Mouse (Mus musculus): Measurements from ENCODE around the gene Ncs1. TPM values are rescaled to one million over a fixed set of nuclear protein-coding genes. Genes with fewer than 3 reads are reported as not detected.
A peak's percentile ranks its signal among the peaks of the same experiment; 100 is the strongest.

Ncs1 gene
- polyA plus RNA-seq (2012; rRNA removed), result 0.75 and 0.95 TPM in 2 replicates

GRCm38 (mm10) chr2:31245491-31246141 lies at the start of gene Ncs1:
Ncs1 (plus strand) TSS chr2:31245823.
- Histone ChIP-seq H3K4me3 (ENCODE audit: low read depth, low read length) (peak within 1 kb of the TSS; percentile 69), H3K36me3 (ENCODE audit: control insufficient read depth, insufficient read depth, low read length) (no peaks in the 10 kb centered on the region), H3K27ac (ENCODE audit: insufficient read depth, low read depth, low read length) (no peak within 1 kb of the TSS), H3K27me3 (ENCODE audit: control insufficient read depth, insufficient read depth, low read length) (peaks cover 30% of the 10 kb centered on the region), H3K4me1 (ENCODE audit: control insufficient read depth, insufficient read depth, insufficient read length, low read length) (peaks cover 5% of the 10 kb centered on the region; the same call in 1 of the 2 replicates)
- under 1% methylated on average over 89 of the region's 89 CpGs for WGBS
- TF ChIP-seq CTCF (IDR thresholded peaks at IDR 0.05; ENCODE audit: extremely low read depth, insufficient read length, insufficient replicate concordance, low read depth, low read length) (no peak), POLR2A (IDR thresholded peaks at IDR 0.05; ENCODE audit: low read depth, low read length) (no peak)

- Histone ChIP-seq H3K4me3 (ENCODE audit: low read depth, low read length) (no peak overlapping the region), H3K27me3 (ENCODE audit: control insufficient read depth, insufficient read depth, low read length) (no peaks in the 10 kb centered on the region), H3K27ac (ENCODE audit: insufficient read depth, low read depth, low read length) (no peak overlapping the region), H3K36me3 (ENCODE audit: control insufficient read depth, insufficient read depth, low read length) (peaks cover 21% of the 10 kb centered on the region), H3K4me1 (ENCODE audit: control insufficient read depth, insufficient read depth, insufficient read length, low read length) (peaks cover 6% of the 10 kb centered on the region)
- 96% methylated on average over 4 of the region's 4 CpGs for WGBS
- no peak for TF ChIP-seq CTCF (IDR thresholded peaks at IDR 0.05; ENCODE audit: extremely low read depth, insufficient read length, insufficient replicate concordance, low read depth, low read length)
- TF ChIP-seq POLR2A (IDR thresholded peaks at IDR 0.05; ENCODE audit: low read depth, low read length), result no peak
Measured at GRCm38 (mm10) chr2:31198621-31199020, 47.0 kb upstream of the Ncs1 start.

- TF ChIP-seq CTCF (IDR thresholded peaks at IDR 0.05; ENCODE audit: extremely low read depth, insufficient read length, insufficient replicate concordance, low read depth, low read length), result no peak
- TF ChIP-seq POLR2A (IDR thresholded peaks at IDR 0.05; ENCODE audit: low read depth, low read length), result no peak
- H3K4me3 ChIP-seq (ENCODE audit: low read depth, low read length), result no peak overlapping the region
- no peak overlapping the region for H3K27ac ChIP-seq (ENCODE audit: insufficient read depth, low read depth, low read length)
- 88% methylated on average over 2 of the region's 2 CpGs for WGBS
- no peaks in the 10 kb centered on the region for H3K27me3 ChIP-seq (ENCODE audit: control insufficient read depth, insufficient read depth, low read length)
- H3K4me1 ChIP-seq (ENCODE audit: control insufficient read depth, insufficient read depth, insufficient read length, low read length), result peaks cover 6% of the 10 kb centered on the region
- peaks cover 18% of the 10 kb centered on the region for H3K36me3 ChIP-seq (ENCODE audit: control insufficient read depth, insufficient read depth, low read length)
Measured at GRCm38 (mm10) chr2:31200051-31200450, 45.6 kb upstream of the Ncs1 start.

- no peak for TF ChIP-seq CTCF (IDR thresholded peaks at IDR 0.05; ENCODE audit: extremely low read depth, insufficient read length, insufficient replicate concordance, low read depth, low read length)
- TF ChIP-seq POLR2A (IDR thresholded peaks at IDR 0.05; ENCODE audit: low read depth, low read length), result no peak
- Histone ChIP-seq H3K4me3 (ENCODE audit: low read depth, low read length) (no peak overlapping the region), H3K27ac (ENCODE audit: insufficient read depth, low read depth, low read length) (peak overlapping the region; percentile 10; the same call in 1 of the 2 replicates), H3K36me3 (ENCODE audit: control insufficient read depth, insufficient read depth, low read length) (peaks cover 14% of the 10 kb centered on the region), H3K4me1 (ENCODE audit: control insufficient read depth, insufficient read depth, insufficient read length, low read length) (peaks cover 6% of the 10 kb centered on the region), H3K27me3 (ENCODE audit: control insufficient read depth, insufficient read depth, low read length) (no peaks in the 10 kb centered on the region)
- 60% methylated on average over 7 of the region's 7 CpGs for WGBS
Measured at GRCm38 (mm10) chr2:31201851-31202250, 43.8 kb upstream of the Ncs1 start.

GRCm38 (mm10) chr2:31202357-31202756 lies 43.3 kb upstream of the Ncs1 start:
- H3K36me3 ChIP-seq (ENCODE audit: control insufficient read depth, insufficient read depth, low read length), result peaks cover 13% of the 10 kb centered on the region
- H3K27me3 ChIP-seq (ENCODE audit: control insufficient read depth, insufficient read depth, low read length), result no peaks in the 10 kb centered on the region
- peaks cover 6% of the 10 kb centered on the region for H3K4me1 ChIP-seq (ENCODE audit: control insufficient read depth, insufficient read depth, insufficient read length, low read length)
- TF ChIP-seq POLR2A (IDR thresholded peaks at IDR 0.05; ENCODE audit: low read depth, low read length) (no peak), CTCF (IDR thresholded peaks at IDR 0.05; ENCODE audit: extremely low read depth, insufficient read length, insufficient replicate concordance, low read depth, low read length) (no peak)
- peak overlapping the region; percentile 10; the same call in 1 of the 2 replicates for H3K27ac ChIP-seq (ENCODE audit: insufficient read depth, low read depth, low read length)
- WGBS, result 44% methylated on average over 3 of the region's 3 CpGs
- H3K4me3 ChIP-seq (ENCODE audit: low read depth, low read length), result no peak overlapping the region

GRCm38 (mm10) chr2:31202956-31203355 lies 42.7 kb upstream of the Ncs1 start:
- Histone ChIP-seq H3K4me1 (ENCODE audit: control insufficient read depth, insufficient read depth, insufficient read length, low read length) (peaks cover 6% of the 10 kb centered on the region), H3K27me3 (ENCODE audit: control insufficient read depth, insufficient read depth, low read length) (no peaks in the 10 kb centered on the region), H3K27ac (ENCODE audit: insufficient read depth, low read depth, low read length) (0 out of 2 replicates have a peak overlapping the region, but pooled peaks have one; percentile 5), H3K4me3 (ENCODE audit: low read depth, low read length) (no peak overlapping the region), H3K36me3 (ENCODE audit: control insufficient read depth, insufficient read depth, low read length) (peaks cover 12% of the 10 kb centered on the region)
- TF ChIP-seq CTCF (IDR thresholded peaks at IDR 0.05; ENCODE audit: extremely low read depth, insufficient read length, insufficient replicate concordance, low read depth, low read length) (no peak), POLR2A (IDR thresholded peaks at IDR 0.05; ENCODE audit: low read depth, low read length) (no peak)
- 93% methylated on average over 4 of the region's 4 CpGs for WGBS

GRCm38 (mm10) chr2:31204677-31205076 lies 40.9 kb upstream of the Ncs1 start:
- H3K36me3 ChIP-seq (ENCODE audit: control insufficient read depth, insufficient read depth, low read length), result peaks cover 24% of the 10 kb centered on the region
- TF ChIP-seq POLR2A (IDR thresholded peaks at IDR 0.05; ENCODE audit: low read depth, low read length) (no peak), CTCF (IDR thresholded peaks at IDR 0.05; ENCODE audit: extremely low read depth, insufficient read length, insufficient replicate concordance, low read depth, low read length) (no peak)

More at GRCm38 (mm10) chr2:31204677-31205076, 40.9 kb upstream of the Ncs1 start:
- H3K4me3 ChIP-seq (ENCODE audit: low read depth, low read length), result no peak overlapping the region
- 90% methylated on average over 5 of the region's 5 CpGs for WGBS
- peaks cover 6% of the 10 kb centered on the region for H3K4me1 ChIP-seq (ENCODE audit: control insufficient read depth, insufficient read depth, insufficient read length, low read length)
- H3K27ac ChIP-seq (ENCODE audit: insufficient read depth, low read depth, low read length), result no peak overlapping the region
- H3K27me3 ChIP-seq (ENCODE audit: control insufficient read depth, insufficient read depth, low read length), result no peaks in the 10 kb centered on the region
